Mouse (Mus musculus) MEL (cell line): ENCODE data around the gene Sphkap. TPM values are rescaled to one million over a fixed set of nuclear protein-coding genes. Genes with fewer than 3 reads are reported as not detected.

Source experiments
- DNase-seq: peaks from one replicate; pipeline ENCODE4 v3.0.0; 2011; ENCODE audit warnings: low read depth, low spot score
- H3K27ac ChIP-seq: 2 replicates; pipeline ENCODE4 v1.5.1; 2012; ENCODE audit warnings: low read depth, mild to moderate bottlenecking, control low read depth, low read length, moderate library complexity; ENCODE audit not compliant: control insufficient read depth
- H3K27me3 ChIP-seq, 2 experiments: fragments of 150-350 bp in 1 of 2; sonication (generic) in 1 of 2; 2 replicates each; pipeline ENCODE4 v1.6.1; 2012; ENCODE audit warnings: low read length in 2 of 2, mild to moderate bottlenecking in 2 of 2, improper control_type of control experiment in 1 of 2, moderate library complexity in 1 of 2; ENCODE audit not compliant: insufficient read depth in 2 of 2, control insufficient read depth in 1 of 2
- H3K36me3 ChIP-seq, 2 experiments: 2 replicates each; pipeline ENCODE4 v1.6.1; 2012 to 2014; ENCODE audit warnings: low read length in 2 of 2, improper control_type of control experiment in 1 of 2, inconsistent platforms in 1 of 2, mild to moderate bottlenecking in 1 of 2; ENCODE audit not compliant: insufficient read depth in 2 of 2, control insufficient read depth in 1 of 2
- H3K4me1 ChIP-seq, 2 experiments: fragments of 150-350 bp in 1 of 2; sonication (generic) in 1 of 2; 2 replicates each; pipeline ENCODE4 v1.6.1; 2012; ENCODE audit warnings: low read length in 2 of 2, improper control_type of control experiment in 1 of 2, mild to moderate bottlenecking in 1 of 2; ENCODE audit not compliant: insufficient read depth in 2 of 2, control insufficient read depth in 1 of 2
- H3K4me3 ChIP-seq, 2 experiments: fragments of 150-350 bp in 1 of 2; sonication (generic) in 1 of 2; 2 replicates each; pipeline ENCODE4 v1.5.1; 2012; ENCODE audit warnings: low read depth in 2 of 2, low read length in 2 of 2, mild to moderate bottlenecking in 2 of 2, moderate library complexity in 2 of 2, control low read depth in 1 of 2, improper control_type of control experiment in 1 of 2; ENCODE audit not compliant: control insufficient read depth in 1 of 2, insufficient read depth in 1 of 2
- H3K79me2 ChIP-seq: 2 replicates; pipeline ENCODE4 v1.6.1; 2012; ENCODE audit warnings: mild to moderate bottlenecking, low read length, moderate library complexity; ENCODE audit not compliant: control insufficient read depth, poor library complexity, insufficient read depth
- H3K9ac ChIP-seq: 2 replicates; pipeline ENCODE4 v1.6.1; 2012; ENCODE audit warnings: low read depth, mild to moderate bottlenecking, control low read depth, low read length, moderate library complexity; ENCODE audit not compliant: control insufficient read depth, poor library complexity, severe bottlenecking
- H3K9me3 ChIP-seq: fragments of 150-350 bp; sonication (generic); replicated peaks from 2 replicates; pipeline ENCODE4 v1.6.1; 2012; ENCODE audit warnings: mild to moderate bottlenecking, low read length, improper control_type of control experiment, moderate library complexity; ENCODE audit not compliant: insufficient read depth
- BHLHE40 ChIP-seq: IDR thresholded peaks from 2 replicates; pipeline ENCODE4 v1.6.1; 2012; ENCODE audit warnings: low read depth, mild to moderate bottlenecking, inconsistent platforms, low read length, improper control_type of control experiment, borderline replicate concordance
- CHD2 ChIP-seq: IDR thresholded peaks from 2 replicates; pipeline ENCODE4 v1.6.1; 2011; ENCODE audit warnings: low read length, improper control_type of control experiment
- E2F4 ChIP-seq: IDR thresholded peaks from 2 replicates; pipeline ENCODE4 v1.6.1; 2011; ENCODE audit warnings: low read depth, low read length, improper control_type of control experiment, borderline replicate concordance
- ELF1 ChIP-seq: IDR thresholded peaks from 2 replicates; pipeline ENCODE4 v1.6.1; 2014; ENCODE audit warnings: low read depth, mild to moderate bottlenecking, inconsistent platforms, low read length, improper control_type of control experiment, moderate library complexity
- EP300 ChIP-seq, 2 experiments: IDR thresholded peaks; 2 replicates each; pipeline ENCODE4 v1.6.1; 2011; ENCODE audit warnings: improper control_type of control experiment in 2 of 2, low read length in 2 of 2, low read depth in 1 of 2, mild to moderate bottlenecking in 1 of 2
- ETS1 ChIP-seq: IDR thresholded peaks from 2 replicates; pipeline ENCODE4 v1.6.1; 2012; ENCODE audit warnings: low read depth, mild to moderate bottlenecking, inconsistent platforms, low read length, improper control_type of control experiment, moderate library complexity
- GATA1 ChIP-seq: IDR thresholded peaks from 2 replicates; pipeline ENCODE4 v1.6.1; 2011; ENCODE audit warnings: low read depth, low read length, improper control_type of control experiment
- HCFC1 ChIP-seq: IDR thresholded peaks from 2 replicates; pipeline ENCODE4 v1.6.1; 2012; ENCODE audit warnings: low read depth, mild to moderate bottlenecking, inconsistent platforms, low read length, improper control_type of control experiment, moderate library complexity
- KAT2A ChIP-seq: conservative IDR thresholded peaks from 2 replicates; pipeline ENCODE4 v1.6.1; 2012; ENCODE audit warnings: low read depth, low read length, improper control_type of control experiment, inconsistent platforms
- MAFK ChIP-seq: IDR thresholded peaks from 2 replicates; pipeline ENCODE4 v1.6.1; 2011; ENCODE audit warnings: low read depth, mild to moderate bottlenecking, low read length, improper control_type of control experiment, borderline replicate concordance
- MAZ ChIP-seq: IDR thresholded peaks from 2 replicates; pipeline ENCODE4 v1.6.1; 2012; ENCODE audit warnings: low read depth, mild to moderate bottlenecking, inconsistent platforms, low read length, improper control_type of control experiment
- MEF2A ChIP-seq: IDR thresholded peaks from 2 replicates; pipeline ENCODE4 v1.6.1; 2014; ENCODE audit warnings: low read depth, mild to moderate bottlenecking, inconsistent platforms, low read length, improper control_type of control experiment; ENCODE audit not compliant: poor library complexity, insufficient replicate concordance, severe bottlenecking; ENCODE audit errors: extremely low read depth
- MYB ChIP-seq: IDR thresholded peaks from 2 replicates; pipeline ENCODE4 v1.6.1; 2011; ENCODE audit warnings: mild to moderate bottlenecking, low read depth, low read length, improper control_type of control experiment
- NELFE ChIP-seq: IDR thresholded peaks from 2 replicates; pipeline ENCODE4 v1.6.1; 2011; ENCODE audit warnings: low read depth, low read length, improper control_type of control experiment
- NRF1 ChIP-seq: IDR thresholded peaks from 2 replicates; pipeline ENCODE4 v1.6.1; 2014; ENCODE audit warnings: low read depth, mild to moderate bottlenecking, inconsistent platforms, low read length, improper control_type of control experiment, moderate library complexity; ENCODE audit not compliant: poor library complexity, insufficient read depth, severe bottlenecking
- POLR2AphosphoS2 ChIP-seq: IDR thresholded peaks from 2 replicates; pipeline ENCODE4 v1.6.1; 2011; ENCODE audit warnings: low read length, improper control_type of control experiment
- RAD21 ChIP-seq: IDR thresholded peaks from 2 replicates; pipeline ENCODE4 v1.6.1; 2011; ENCODE audit warnings: mild to moderate bottlenecking, low read depth, low read length, improper control_type of control experiment
- RCOR1 ChIP-seq: IDR thresholded peaks from 2 replicates; pipeline ENCODE4 v1.6.1; 2012; ENCODE audit warnings: low read depth, mild to moderate bottlenecking, inconsistent platforms, low read length, improper control_type of control experiment
- SIN3A ChIP-seq: IDR thresholded peaks from 2 replicates; pipeline ENCODE4 v1.6.1; 2012; ENCODE audit warnings: low read length, improper control_type of control experiment, inconsistent platforms
- TAL1 ChIP-seq: IDR thresholded peaks from 2 replicates; pipeline ENCODE4 v1.6.1; 2012; ENCODE audit warnings: mild to moderate bottlenecking, inconsistent platforms, low read length, moderate library complexity, mixed read lengths
- TBP ChIP-seq: IDR thresholded peaks from 2 replicates; pipeline ENCODE4 v1.8.0; 2011; ENCODE audit warnings: low read depth, low read length, improper control_type of control experiment
- TCF12 ChIP-seq: IDR thresholded peaks from 2 replicates; pipeline ENCODE4 v1.6.1; 2014; ENCODE audit warnings: low read depth, mild to moderate bottlenecking, inconsistent platforms, low read length, improper control_type of control experiment, moderate library complexity
- UBTF ChIP-seq: IDR thresholded peaks from 2 replicates; pipeline ENCODE4 v1.6.1; 2012; ENCODE audit warnings: low read depth, mild to moderate bottlenecking, inconsistent platforms, low read length, improper control_type of control experiment, moderate library complexity, borderline replicate concordance; ENCODE audit not compliant: insufficient read depth
- USF1 ChIP-seq: IDR thresholded peaks from 2 replicates; pipeline ENCODE4 v1.6.1; 2014; ENCODE audit warnings: low read depth, mild to moderate bottlenecking, inconsistent platforms, low read length, improper control_type of control experiment, moderate library complexity
- USF2 ChIP-seq, 2 experiments: IDR thresholded peaks; 2 replicates each; pipeline ENCODE4 v1.6.1; 2011 to 2012; ENCODE audit warnings: improper control_type of control experiment in 2 of 2, low read length in 2 of 2, borderline replicate concordance in 1 of 2, inconsistent platforms in 1 of 2, low read depth in 1 of 2, mild to moderate bottlenecking in 1 of 2; ENCODE audit not compliant: insufficient read depth in 1 of 2
- ZC3H11A ChIP-seq: IDR thresholded peaks from 2 replicates; pipeline ENCODE4 v1.6.1; 2012; ENCODE audit warnings: low read depth, mild to moderate bottlenecking, inconsistent platforms, low read length, improper control_type of control experiment
- ZKSCAN1 ChIP-seq: IDR thresholded peaks from 2 replicates; pipeline ENCODE4 v1.6.1; 2012; ENCODE audit warnings: low read depth, mild to moderate bottlenecking, inconsistent platforms, low read length, improper control_type of control experiment, moderate library complexity
- ZMIZ1 ChIP-seq: IDR thresholded peaks from 2 replicates; pipeline ENCODE4 v1.6.1; 2012; ENCODE audit warnings: low read depth, mild to moderate bottlenecking, inconsistent platforms, low read length, improper control_type of control experiment, moderate library complexity
- ZNF384 ChIP-seq: IDR thresholded peaks from 2 replicates; pipeline ENCODE4 v1.6.1; 2012; ENCODE audit warnings: low read depth, mild to moderate bottlenecking, inconsistent platforms, low read length, improper control_type of control experiment
- polyA plus RNA-seq, 2 experiments: library from polyadenylated mRNA; stranded (reverse) in 1 of 2; unstranded in 1 of 2; fragments of >175 nt in 1 of 2; fragments of >200 nt in 1 of 2; gene quantifications; 2 replicates each; pipeline versions ENCODE4 v1.2.1 to v1.2.4; 2012; ENCODE audit warnings: low replicate concordance in 2 of 2, low read depth in 1 of 2; ENCODE audit not compliant: insufficient read length in 2 of 2, insufficient read depth in 1 of 2, missing spikeins in 1 of 2
- total RNA-seq: library from RNA; depleted of rRNA; stranded (reverse); fragments of 300-350 nt; gene quantifications from 2 replicates; pipeline ENCODE4 v1.2.3, GENCODE M21; 2012

The Sphkap gene
- total and polyA plus RNA-seq, 3 experiments = not detected

DNA sequence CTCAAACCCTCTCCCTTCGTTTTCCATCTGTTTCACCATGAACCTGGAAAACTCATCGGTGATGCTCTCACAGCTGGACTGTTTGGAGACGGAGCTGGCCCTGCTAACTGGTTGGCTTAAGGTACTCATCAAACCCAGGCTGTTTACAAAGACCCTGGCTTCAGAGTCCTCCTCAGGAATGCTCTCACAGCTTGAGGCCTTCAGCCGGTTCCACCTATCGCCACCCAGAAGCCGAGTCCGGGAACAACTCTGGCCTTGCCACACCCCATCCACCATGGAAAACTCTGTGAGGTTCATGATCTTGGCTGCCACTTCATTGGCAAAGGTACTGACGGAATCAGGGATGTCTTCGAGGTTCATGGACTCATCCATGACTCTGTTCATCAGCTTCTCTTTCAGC lies 131.4 kb downstream of the Sphkap start:
- Histone ChIP-seq H3K9me3 (no peaks in the 10 kb centered on the region), H3K27me3 (no peaks in the 10 kb centered on the region), H3K27ac (no peak overlapping the region), H3K79me2 (no peaks in the 10 kb centered on the region), H3K4me3 (no peak overlapping the region), H3K36me3 (no peaks in the 10 kb centered on the region), H3K4me1 (no peaks in the 10 kb centered on the region)
- no peak for TF ChIP-seq ZC3H11A
- no peak for TF ChIP-seq MYB
- no peak for TF ChIP-seq MEF2A
- no peak for TF ChIP-seq NELFE
- TF ChIP-seq USF1 = no peak
- no peak for TF ChIP-seq MAZ
- TF ChIP-seq HCFC1 = no peak
- TF ChIP-seq MAFK = no peak
- TF ChIP-seq POLR2AphosphoS2 = no peak
- TF ChIP-seq NRF1 = no peak
- no peak for TF ChIP-seq BHLHE40
- no peak for TF ChIP-seq TCF12
- no peak for TF ChIP-seq ELF1
- TF ChIP-seq SIN3A = no peak
- TF ChIP-seq ZMIZ1 = no peak
- TF ChIP-seq, all 39 proteins: peak for 0
- DNase-seq = no peak
- H3K9ac ChIP-seq = no peak overlapping the region

DNA sequence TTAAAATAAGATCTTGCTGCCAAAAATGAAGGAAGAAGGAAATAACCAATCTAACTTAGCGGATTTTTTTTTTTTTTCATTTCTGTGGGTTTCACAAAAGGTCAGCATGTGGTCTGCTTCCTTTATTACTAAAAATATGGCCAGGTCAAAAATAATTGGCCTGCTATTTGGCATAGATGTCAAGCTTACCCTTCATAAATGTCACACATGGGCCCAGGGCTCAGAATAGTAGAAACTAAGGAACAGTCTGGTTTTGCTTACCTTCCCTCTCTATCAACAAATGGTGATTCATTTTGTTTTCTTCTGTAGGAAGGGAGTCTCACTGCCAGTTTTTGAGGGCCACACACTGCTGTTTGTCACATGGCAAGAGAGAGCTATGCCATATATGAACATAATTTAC lies 156.3 kb downstream of the Sphkap start:
- Histone ChIP-seq H3K27ac (no peak overlapping the region), H3K9me3 (no peaks in the 10 kb centered on the region), H3K9ac (no peak overlapping the region), H3K4me1 (no peaks in the 10 kb centered on the region), H3K79me2 (no peaks in the 10 kb centered on the region), H3K27me3 (no peaks in the 10 kb centered on the region), H3K4me3 (no peak overlapping the region), H3K36me3 (no peaks in the 10 kb centered on the region)
- no peak for DNase-seq
- TF ChIP-seq GATA1 (no peak), SIN3A (no peak), ZKSCAN1 (no peak), RAD21 (no peak), RCOR1 (no peak), ZC3H11A (no peak), USF1 (no peak), EP300 (IDR thresholded peaks at IDR 0.05; ENCODE audit: low read depth in 1 of 2, low read length in 2 of 2) (no peak), ETS1 (no peak), KAT2A (no peak), USF2 (IDR thresholded peaks at IDR 0.05; ENCODE audit: borderline replicate concordance in 1 of 2, insufficient read depth in 1 of 2, low read depth in 1 of 2, low read length in 2 of 2) (no peak), E2F4 (no peak), TAL1 (no peak), ZNF384 (no peak), CHD2 (no peak), TBP (no peak), UBTF (no peak), ELF1 (no peak)
